Mouse (Mus musculus): ENCODE data around the gene Olfr116. TPM values are rescaled to one million over a fixed set of nuclear protein-coding genes. Genes with fewer than 3 reads are reported as not detected.

Gene Olfr116
- not detected for polyA plus RNA-seq (2017; shearing (Covaris generic))

DNA sequence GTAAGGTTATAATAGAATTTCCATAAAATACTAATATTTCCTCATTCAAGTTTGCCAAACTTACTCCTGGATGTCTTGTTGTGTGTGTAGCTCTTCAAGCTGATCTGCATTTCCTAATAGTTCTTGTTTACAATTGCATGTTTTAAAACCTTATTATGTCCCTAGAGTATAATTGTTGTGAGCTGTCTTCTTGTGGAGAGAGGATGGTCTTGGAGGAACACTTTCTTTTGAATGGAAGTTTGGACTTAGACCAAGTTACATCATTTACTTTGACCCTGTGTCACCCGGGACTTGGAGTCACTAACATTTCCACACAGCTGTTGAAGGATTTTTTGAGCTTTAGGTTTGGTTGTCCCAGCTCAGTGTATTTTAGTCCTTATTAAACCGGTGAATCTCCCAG lies at the start of gene Olfr116, which contains the start of gene Olfr115:
TSS of gene Olfr116 (minus strand) at position 191 of the 400 bp plus-strand sequence.
TSS of gene Olfr115 (minus strand) at position 101 of the 400 bp plus-strand sequence.

DNA sequence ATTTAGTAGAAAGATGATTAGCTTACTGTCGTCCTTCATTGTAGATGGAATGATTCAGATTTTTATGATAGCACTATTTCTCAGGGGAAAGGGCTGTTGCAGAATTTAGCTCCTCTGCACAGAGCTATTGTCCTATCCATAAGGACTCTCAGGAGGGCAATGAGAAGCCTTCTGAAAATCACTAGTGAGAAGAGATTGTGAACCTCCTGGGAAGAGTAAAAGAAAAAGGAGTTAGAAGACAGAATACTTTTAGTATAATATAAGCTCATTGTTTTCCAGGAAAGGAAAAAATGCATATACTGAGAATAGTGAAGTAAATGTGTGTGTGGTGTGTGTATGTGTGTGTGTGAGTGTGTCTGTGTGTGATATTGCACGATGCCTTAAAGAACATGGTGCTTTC lies 39.7 kb upstream of the Olfr116 start, which contains the start of gene Olfr118:
TSS of gene Olfr118 (plus strand) at position 301 of the 400 bp plus-strand sequence.

DNA sequence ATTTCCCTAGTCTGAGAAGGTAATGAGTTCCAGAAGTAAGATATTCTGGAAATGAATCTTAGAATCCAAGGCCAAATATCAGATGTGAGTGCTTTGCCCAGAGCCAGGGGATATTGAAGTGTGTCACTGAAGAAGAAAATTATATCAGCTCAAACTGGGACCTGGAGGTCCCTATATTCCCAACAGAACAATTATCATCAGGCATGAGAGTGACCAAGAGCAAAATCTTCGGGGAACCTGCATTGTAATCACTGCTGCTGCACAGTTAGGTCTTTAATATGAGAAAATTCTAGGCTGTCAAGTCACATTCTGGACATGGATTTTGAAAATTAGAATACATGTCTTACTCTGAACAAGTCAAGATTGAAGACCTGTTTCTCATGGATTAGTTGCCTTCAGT lies 36.7 kb upstream of the Olfr116 start, which contains the start of gene Olfr117:
TSS of gene Olfr117 (minus strand) at position 101 of the 400 bp plus-strand sequence.

DNA sequence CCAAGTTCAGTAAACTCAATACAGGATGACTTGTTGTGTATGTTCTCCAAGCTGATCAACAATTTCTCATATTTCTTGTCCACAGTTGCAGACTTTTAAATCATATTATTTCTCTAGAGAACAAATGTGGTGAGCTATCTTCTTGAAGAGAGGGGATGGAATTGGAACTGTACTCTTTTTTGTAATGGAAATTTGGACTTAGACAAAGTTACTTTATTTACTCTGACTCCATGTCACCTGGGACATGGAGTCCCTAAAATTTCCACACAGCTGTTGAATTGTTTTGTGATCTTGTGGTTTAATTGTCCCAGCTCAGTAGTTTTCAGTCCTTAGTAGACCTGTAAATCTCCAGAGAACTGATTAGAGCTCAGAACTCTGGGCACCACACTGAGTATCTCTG lies 34.4 kb downstream of the Olfr116 start, which contains the start of gene Olfr114:
TSS of gene Olfr114 (minus strand) at position 101 of the 400 bp plus-strand sequence.

DNA sequence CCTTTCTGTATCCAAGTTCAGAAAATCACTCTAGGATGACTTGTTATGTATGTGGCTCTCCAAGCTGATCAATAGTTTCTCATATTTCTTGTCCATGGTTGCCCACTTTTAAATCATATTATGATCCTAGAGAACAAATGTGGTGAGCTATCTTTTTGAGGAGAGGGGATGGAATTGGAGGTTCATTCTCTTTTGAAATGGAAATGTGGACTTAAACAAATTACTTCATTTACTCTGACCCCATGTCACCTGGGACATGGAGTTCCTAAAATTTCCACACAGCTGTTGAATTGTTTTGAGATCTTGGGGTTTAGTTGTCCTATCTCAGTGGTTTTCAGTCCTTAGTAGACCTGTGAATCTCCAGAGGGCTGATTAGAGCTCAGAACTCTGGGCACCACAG lies 49.4 kb downstream of the Olfr116 start, which contains the start of gene Olfr113:
TSS of gene Olfr113 (minus strand) at position 101 of the 400 bp plus-strand sequence.

Other genes with a start within 250 kb of the Olfr116 start
- not detected for gene Olfr105-ps, start 248.2 kb downstream of the Olfr116 start, polyA plus RNA-seq (2017; shearing (Covaris generic))
- not detected for gene Olfr106-ps, start 236.8 kb downstream of the Olfr116 start, polyA plus RNA-seq (2017; shearing (Covaris generic))
- not detected for gene Olfr107, start 228.0 kb downstream of the Olfr116 start, polyA plus RNA-seq (2017; shearing (Covaris generic))
- gene Olfr108, start 181.7 kb downstream of the Olfr116 start, polyA plus RNA-seq (2017; shearing (Covaris generic)), result not detected
- not detected for gene Olfr109, start 168.3 kb downstream of the Olfr116 start, polyA plus RNA-seq (2017; shearing (Covaris generic))
- gene H2-M2, start 143.6 kb downstream of the Olfr116 start, polyA plus RNA-seq (2017; shearing (Covaris generic)), result not detected
- not detected for gene Olfr110, start 134.7 kb downstream of the Olfr116 start, polyA plus RNA-seq (2017; shearing (Covaris generic))
- not detected for gene Olfr111, start 119.2 kb downstream of the Olfr116 start, polyA plus RNA-seq (2017; shearing (Covaris generic))
- not detected for gene Olfr112, start 57.7 kb downstream of the Olfr116 start, polyA plus RNA-seq (2017; shearing (Covaris generic))
- gene Olfr113, start 49.5 kb downstream of the Olfr116 start, polyA plus RNA-seq (2017; shearing (Covaris generic)), result not detected
- gene Olfr114, start 34.5 kb downstream of the Olfr116 start, polyA plus RNA-seq (2017; shearing (Covaris generic)), result not detected
- not detected for gene Olfr115, start 90 bp downstream of the Olfr116 start, polyA plus RNA-seq (2017; shearing (Covaris generic))
- gene Olfr117, start 36.6 kb upstream of the Olfr116 start, polyA plus RNA-seq (2017; shearing (Covaris generic)), result not detected
- not detected for gene Olfr118, start 39.8 kb upstream of the Olfr116 start, polyA plus RNA-seq (2017; shearing (Covaris generic))
- not detected for gene Olfr119, start 69.4 kb upstream of the Olfr116 start, polyA plus RNA-seq (2017; shearing (Covaris generic))
- gene Olfr120, start 94.6 kb upstream of the Olfr116 start, polyA plus RNA-seq (2017; shearing (Covaris generic)), result not detected
- not detected for gene Olfr121, start 121.7 kb upstream of the Olfr116 start, polyA plus RNA-seq (2017; shearing (Covaris generic))
- gene Olfr122, start 141.4 kb upstream of the Olfr116 start, polyA plus RNA-seq (2017; shearing (Covaris generic)), result not detected
- not detected for gene Olfr123, start 166.3 kb upstream of the Olfr116 start, polyA plus RNA-seq (2017; shearing (Covaris generic))
- not detected for gene Olfr124, start 172.7 kb upstream of the Olfr116 start, polyA plus RNA-seq (2017; shearing (Covaris generic))
- not detected for gene Olfr125, start 205.8 kb upstream of the Olfr116 start, polyA plus RNA-seq (2017; shearing (Covaris generic))
- not detected for gene Olfr126, start 220.3 kb upstream of the Olfr116 start, polyA plus RNA-seq (2017; shearing (Covaris generic))

All from activated CD4-positive, CD25-positive, alpha-beta regulatory T cell, adult 9 weeks (primary cell).